Mouse (Mus musculus) hindbrain, embryonic 11.5 days (tissue): ENCODE results near the gene Ccl24. TPM values are rescaled to one million over a fixed set of nuclear protein-coding genes. Genes with fewer than 3 reads are reported as not detected.
"Not testable (repeated sequence)": the region's sequence is repeated elsewhere in the genome, so short reads cannot be mapped to it uniquely, and the experiment has no call there.

Source experiments
- ATAC-seq: fragments of 200-750 bp; cut with Nextera tagmentation; 2 replicates; pipeline ENCODE4 v1.8.0; 2017; ENCODE audit warnings: mild to moderate bottlenecking, moderate TSS enrichment, moderate library complexity; ENCODE audit not compliant: low FRiP score
- DNase-seq: peaks from one replicate; pipeline ENCODE4 v3.0.0-alpha.2; 2015; ENCODE audit warnings: low spot score
- H3K27ac ChIP-seq: fragments of 300-500 bp; sonication (generic); 2 replicates; pipeline ENCODE4 v1.5.1; 2014; ENCODE audit warnings: mild to moderate bottlenecking, low read depth, low read length
- H3K27me3 ChIP-seq: fragments of 300-500 bp; sonication (generic); 2 replicates; pipeline ENCODE4 v1.6.1; 2014; ENCODE audit warnings: mild to moderate bottlenecking, low read length, moderate library complexity, mixed read lengths; ENCODE audit not compliant: control insufficient read depth, insufficient read depth
- H3K36me3 ChIP-seq: fragments of 300-500 bp; sonication (generic); 2 replicates; pipeline ENCODE4 v1.6.1; 2014; ENCODE audit warnings: mild to moderate bottlenecking, low read length, moderate library complexity, mixed read lengths; ENCODE audit not compliant: control insufficient read depth, insufficient read depth
- H3K4me1 ChIP-seq: fragments of 300-500 bp; sonication (generic); replicated peaks from 2 replicates; pipeline ENCODE4 v1.6.1; 2014; ENCODE audit warnings: low read length, mixed read lengths; ENCODE audit not compliant: control insufficient read depth, insufficient read depth
- H3K4me2 ChIP-seq: fragments of 300-500 bp; sonication (generic); replicated peaks from 2 replicates; pipeline ENCODE4 v1.6.1; 2014; ENCODE audit warnings: mild to moderate bottlenecking, low read depth, low read length
- H3K4me3 ChIP-seq: fragments of 300-500 bp; sonication (generic); 2 replicates; pipeline ENCODE4 v1.5.1; 2014; ENCODE audit warnings: low read depth, low read length
- H3K9ac ChIP-seq: fragments of 300-500 bp; sonication (generic); 2 replicates; pipeline ENCODE4 v1.6.1; 2014; ENCODE audit warnings: low read depth, low read length
- H3K9me3 ChIP-seq: fragments of 300-500 bp; sonication (generic); 2 replicates; pipeline ENCODE4 v1.6.1; 2016; ENCODE audit warnings: low read length; ENCODE audit not compliant: control insufficient read depth
- WGBS: fragments of 180-500 bp; shearing (Covaris S2); extraction: QIAGEN DNeasy Blood & Tissue Kit; methylation state at CpG from one replicate; pipeline ENCODE4 v1.1.7; 2014; 5-methylcytosine and 5-hydroxymethylcytosine counted together
- polyA plus RNA-seq: library from polyadenylated mRNA; unstranded; fragments of >200 nt; fragmentation: Nextera tagmentation; extraction: Ambion mirVana; gene quantifications from 2 replicates; pipeline ENCODE4 v1.2.1, GENCODE M21; 2014

Ccl24 gene
- polyA plus RNA-seq: 2.0 and 2.7 TPM in 2 replicates

DNA sequence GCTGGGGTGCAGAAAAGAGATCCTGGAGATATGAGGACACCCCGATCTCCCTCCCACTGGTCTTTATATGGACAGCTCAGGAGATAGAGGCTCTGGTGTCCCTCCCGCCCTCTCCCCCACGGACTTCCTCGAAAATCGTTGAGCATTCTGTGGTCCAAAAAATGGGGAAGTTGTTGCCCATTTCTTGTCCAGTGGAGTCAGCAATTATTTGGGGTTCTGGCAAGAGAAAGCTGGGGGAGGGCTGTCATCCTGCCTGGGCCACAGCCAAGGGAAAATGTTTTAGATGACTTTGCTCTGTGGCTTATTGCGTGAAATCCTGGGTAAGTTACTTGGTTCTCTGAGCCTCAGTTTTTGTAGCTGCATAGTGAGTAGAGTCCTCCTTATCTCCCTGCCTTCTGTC, at the start of gene Ccl24:
TSS of gene Ccl24 (minus strand) at position 44 of the 400 bp plus-strand sequence.
- DNase-seq (no peak), ATAC-seq (no peak)
- no peaks in the 10 kb centered on the region for H3K36me3 ChIP-seq
- H3K4me3 ChIP-seq: no peak within 1 kb of the TSS
- H3K27me3 ChIP-seq: no peaks in the 10 kb centered on the region
- H3K4me1 ChIP-seq: no peaks in the 10 kb centered on the region
- no peak within 1 kb of the TSS for H3K4me2 ChIP-seq
- H3K9me3 ChIP-seq: no peaks in the 10 kb centered on the region
- 88% methylated on average over 6 of the region's 6 CpGs for WGBS
- no peak within 1 kb of the TSS for H3K9ac ChIP-seq
- no peak within 1 kb of the TSS for H3K27ac ChIP-seq

- no peaks in the 10 kb centered on the region for H3K9me3 ChIP-seq
- no peaks in the 10 kb centered on the region for H3K36me3 ChIP-seq
- H3K27ac ChIP-seq: no peak overlapping the region
- no peak for ATAC-seq
- no peak for DNase-seq
- H3K9ac ChIP-seq: no peak overlapping the region
- no peaks in the 10 kb centered on the region for H3K27me3 ChIP-seq
- H3K4me3 ChIP-seq: no peak overlapping the region
- 91% methylated on average over 10 of the region's 10 CpGs for WGBS
- H3K4me2 ChIP-seq: no peak overlapping the region
- H3K4me1 ChIP-seq: no peaks in the 10 kb centered on the region
These were observed 48.9 kb upstream of the Ccl24 start for GRCm38 (mm10) chr5:135621725-135622124.

DNA sequence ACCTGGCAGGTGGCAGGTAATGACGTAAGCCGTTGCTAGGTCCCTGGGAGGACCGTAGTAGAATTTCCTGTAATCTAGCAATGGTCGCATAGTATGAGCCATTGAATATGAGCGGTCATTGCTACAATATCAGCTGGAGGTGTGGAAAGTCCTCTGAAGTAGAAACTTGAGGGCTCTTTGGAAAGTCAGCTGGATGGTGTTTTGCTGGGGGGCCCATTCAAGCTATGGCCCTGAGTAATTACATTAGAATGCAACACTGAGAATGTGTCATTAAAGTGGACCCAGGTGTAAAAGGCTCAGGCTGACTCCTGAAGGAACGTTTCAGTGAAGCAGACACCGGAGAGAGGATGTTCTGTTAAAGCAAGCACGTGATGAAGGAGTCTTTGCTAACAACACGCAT, 47.7 kb upstream of the Ccl24 start:
- no peaks in the 10 kb centered on the region for H3K36me3 ChIP-seq
- H3K9ac ChIP-seq: no peak overlapping the region
- WGBS: 88% methylated on average over 9 of the region's 9 CpGs
- H3K4me2 ChIP-seq: no peak overlapping the region
- no peak overlapping the region for H3K4me3 ChIP-seq
- DNase-seq (no peak), ATAC-seq (no peak)
- no peak overlapping the region for H3K27ac ChIP-seq
- H3K27me3 ChIP-seq: no peaks in the 10 kb centered on the region
- H3K4me1 ChIP-seq: no peaks in the 10 kb centered on the region
- H3K9me3 ChIP-seq: no peaks in the 10 kb centered on the region

- not testable (repeated sequence) for H3K4me3 ChIP-seq, H3K4me1 ChIP-seq, H3K36me3 ChIP-seq, DNase-seq, H3K9me3 ChIP-seq, H3K27me3 ChIP-seq, H3K27ac ChIP-seq, ATAC-seq, H3K9ac ChIP-seq, H3K4me2 ChIP-seq
- WGBS: 93% methylated on average over 10 of the region's 10 CpGs
These were observed 46.9 kb upstream of the Ccl24 start for GRCm38 (mm10) chr5:135619741-135620140.

GRCm38 (mm10) chr5:135609794-135610193, 36.9 kb upstream of the Ccl24 start:
- Histone ChIP-seq H3K27me3 (no peaks in the 10 kb centered on the region), H3K4me1 (no peaks in the 10 kb centered on the region), H3K27ac (no peak overlapping the region), H3K9me3 (no peaks in the 10 kb centered on the region), H3K36me3 (no peaks in the 10 kb centered on the region), H3K4me2 (no peak overlapping the region), H3K9ac (no peak overlapping the region), H3K4me3 (no peak overlapping the region)
- no peak for ATAC-seq
- no peak for DNase-seq
- 73% methylated on average over 4 of the region's 4 CpGs for WGBS

DNA sequence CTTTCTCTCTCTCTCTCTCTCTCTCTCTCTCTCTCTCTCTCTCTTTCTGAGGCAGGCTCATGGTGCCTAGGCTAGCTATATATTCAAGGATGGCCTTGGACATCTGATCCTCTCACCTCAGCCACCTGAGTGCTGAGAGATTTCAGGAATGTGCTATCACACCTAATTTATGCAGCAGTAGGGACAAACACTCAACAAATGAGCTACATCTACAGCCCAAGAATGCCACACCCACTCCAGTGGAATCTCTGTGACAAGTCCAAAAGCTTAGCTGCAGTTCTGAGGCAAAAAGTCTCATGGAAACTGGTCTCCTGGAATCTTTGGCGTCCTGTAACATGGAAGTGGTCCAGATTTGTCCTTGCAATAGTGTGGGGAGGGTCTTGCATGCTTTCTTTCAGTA, 34.7 kb upstream of the Ccl24 start:
- DNase-seq: no peak
- H3K9ac ChIP-seq: no peak overlapping the region

GRCm38 (mm10) chr5:135606717-135607116, 33.9 kb upstream of the Ccl24 start:
- H3K9me3 ChIP-seq, H3K27ac ChIP-seq, H3K4me3 ChIP-seq, H3K4me1 ChIP-seq, DNase-seq, H3K9ac ChIP-seq, H3K27me3 ChIP-seq, ATAC-seq, H3K4me2 ChIP-seq, H3K36me3 ChIP-seq: not testable (repeated sequence)
- WGBS: no CpG with 5 or more reads among the region's 1 CpGs

More for the DNA sequence above, 34.7 kb upstream of the Ccl24 start:
- Histone ChIP-seq H3K4me3 (no peak overlapping the region), H3K27me3 (no peaks in the 10 kb centered on the region), H3K27ac (no peak overlapping the region), H3K36me3 (no peaks in the 10 kb centered on the region), H3K4me2 (no peak overlapping the region), H3K9me3 (peaks cover 6% of the 10 kb centered on the region; the same call in 1 of the 2 replicates), H3K4me1 (no peaks in the 10 kb centered on the region)
- WGBS: 50% methylated on average over 1 of the region's 1 CpGs
- no peak for ATAC-seq

DNA sequence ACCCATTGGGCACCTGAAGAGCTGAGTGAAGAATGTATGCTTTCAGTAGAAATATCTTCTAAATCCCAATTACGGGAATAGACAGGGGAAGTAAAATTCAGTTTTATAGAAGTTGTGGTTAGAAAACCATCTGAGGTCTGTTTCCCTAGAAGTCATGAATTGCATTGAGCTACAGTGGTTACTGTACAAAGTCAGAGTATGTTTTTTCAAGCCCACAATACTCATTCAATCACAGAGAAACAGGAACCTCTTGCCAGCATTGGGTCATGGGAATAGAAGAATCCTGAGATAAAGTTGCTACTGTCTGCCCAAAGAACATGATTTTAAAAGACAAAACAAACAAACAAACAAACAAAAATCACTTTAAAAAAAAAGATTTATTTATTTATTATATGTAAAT, 31.8 kb upstream of the Ccl24 start:
- not testable (repeated sequence) for ATAC-seq, H3K27me3 ChIP-seq, H3K9ac ChIP-seq, H3K4me3 ChIP-seq, H3K4me2 ChIP-seq, H3K36me3 ChIP-seq, H3K9me3 ChIP-seq, H3K4me1 ChIP-seq, DNase-seq, H3K27ac ChIP-seq
- no CpG with 5 or more reads among the region's 1 CpGs for WGBS

- H3K27me3 ChIP-seq: no peaks in the 10 kb centered on the region
- no peaks in the 10 kb centered on the region for H3K36me3 ChIP-seq
- ATAC-seq (no peak), DNase-seq (no peak)
- no peaks in the 10 kb centered on the region for H3K9me3 ChIP-seq
- H3K9ac ChIP-seq: no peak overlapping the region
- 81% methylated on average over 10 of the region's 12 CpGs for WGBS
- no peak overlapping the region for H3K4me3 ChIP-seq
- H3K4me2 ChIP-seq: no peak overlapping the region
- H3K4me1 ChIP-seq: no peaks in the 10 kb centered on the region
- no peak overlapping the region for H3K27ac ChIP-seq
These were observed 17.3 kb upstream of the Ccl24 start for GRCm38 (mm10) chr5:135589996-135590784.
